21 mouse cellular contexts compared by ENCODE assay signal in genomic region chr2:40063261-40063660, GRCm38 (mm10).
A peak's percentile ranks its signal among the peaks of the same experiment; 100 is the strongest.
DNase-seq lines count a peak whose midpoint lies in the region; ATAC-seq lines count a peak whose summit lies in the region.
"Had no signal": no experiment of that assay in that cellular context is flagged by ENCODE, and none has a peak within 500 bp of the region (broad histone marks: within the 10 kb centered on the region; RNA-seq: fewer than 3 reads in every experiment).

No protein-coding gene starts in this region.

- H3K27me3 ChIP-seq in midbrain, embryonic 10.5 days (ENCODE audit: low read depth, poor library complexity, severe bottlenecking): no peaks in the 10 kb centered on the region
- no peaks in the 10 kb centered on the region for H3K27me3 ChIP-seq in intestine, embryonic 15.5 days (replicated peaks)
- H3K27me3 ChIP-seq: embryonic facial prominence, embryonic 13.5 days; embryonic facial prominence, embryonic 15.5 days; forebrain, embryonic 12.5 days had no signal

- no peak overlapping the region for H3K9ac ChIP-seq in intestine, embryonic 15.5 days
- H3K9ac ChIP-seq: embryonic facial prominence, embryonic 13.5 days; embryonic facial prominence, embryonic 15.5 days; forebrain, embryonic 12.5 days had no signal

- WGBS in midbrain, embryonic 10.5 days: 83% methylated on average over 2 of the region's 2 CpGs
- 78% methylated on average over 2 of the region's 2 CpGs for WGBS in intestine, embryonic 15.5 days

- H3K4me1 ChIP-seq in midbrain, embryonic 10.5 days: no peaks in the 10 kb centered on the region
- H3K4me1 ChIP-seq in intestine, embryonic 15.5 days (replicated peaks): no peaks in the 10 kb centered on the region
- H3K4me1 ChIP-seq: embryonic facial prominence, embryonic 13.5 days; embryonic facial prominence, embryonic 15.5 days; forebrain, embryonic 10.5 days; forebrain, embryonic 12.5 days had no signal

- H3K4me3 ChIP-seq in midbrain, embryonic 10.5 days: no peak overlapping the region
- H3K4me3 ChIP-seq in intestine, embryonic 15.5 days (replicated peaks): no peak overlapping the region
- H3K4me3 ChIP-seq: embryonic facial prominence, embryonic 13.5 days; embryonic facial prominence, embryonic 15.5 days; erythroblast, embryonic 14.5 days; forebrain, embryonic 10.5 days; forebrain, embryonic 12.5 days had no signal

- DNase-seq in adrenal gland, adult 2 months: peak; percentile 42
- no peak for DNase-seq in adrenal gland, adult 18-20 months (ENCODE audit: low spot score in 2 of 2)
- peak; percentile 4 for DNase-seq in adrenal gland, postnatal 10 days
- DNase-seq in adrenal gland, postnatal 14 days: peak; percentile 5
- DNase-seq in brain, adult 2 months (ENCODE audit: low read depth, low spot score): peak; percentile 5
- no peak for DNase-seq in midbrain, embryonic 10.5 days (ENCODE audit: low spot score)
- DNase-seq: cerebellum, adult 11 months; cerebellum, adult 18-20 months; cerebellum, adult 8-10 months; cerebellum, adult 9-11 months; cerebellum, postnatal 14 days; cerebellum, postnatal 36 days; embryo, embryonic 11 days had no signal

- H3K36me3 ChIP-seq in midbrain, embryonic 10.5 days: no peaks in the 10 kb centered on the region
- no peaks in the 10 kb centered on the region for H3K36me3 ChIP-seq in intestine, embryonic 15.5 days
- H3K36me3 ChIP-seq: embryonic facial prominence, embryonic 13.5 days; embryonic facial prominence, embryonic 15.5 days; forebrain, embryonic 10.5 days; forebrain, embryonic 12.5 days had no signal

- no peak overlapping the region for H3K4me2 ChIP-seq in intestine, embryonic 15.5 days (replicated peaks)
- H3K4me2 ChIP-seq: embryonic facial prominence, embryonic 13.5 days; embryonic facial prominence, embryonic 15.5 days; forebrain, embryonic 12.5 days had no signal

- no peak for ATAC-seq in intestine, embryonic 15.5 days
- ATAC-seq: forebrain, embryonic 14.5 days; forebrain, embryonic 16.5 days had no signal

- no peak overlapping the region for H3K27ac ChIP-seq in midbrain, embryonic 10.5 days (replicated peaks)
- H3K27ac ChIP-seq in intestine, embryonic 15.5 days: no peak overlapping the region
- H3K27ac ChIP-seq: embryonic facial prominence, embryonic 13.5 days; embryonic facial prominence, embryonic 15.5 days; forebrain, embryonic 10.5 days; forebrain, embryonic 12.5 days had no signal

- no peaks in the 10 kb centered on the region for H3K9me3 ChIP-seq in midbrain, embryonic 10.5 days (replicated peaks)
- H3K9me3 ChIP-seq in intestine, embryonic 15.5 days: no peaks in the 10 kb centered on the region
- H3K9me3 ChIP-seq: embryonic facial prominence, embryonic 13.5 days; embryonic facial prominence, embryonic 15.5 days; forebrain, embryonic 10.5 days; forebrain, embryonic 12.5 days had no signal

Comparison
In these comparisons a context has a peak if more than half of its experiments do, and no peak if none do; other contexts are left out.
1. DNase-seq: peak in adrenal gland, adult 2 months (single experiment), adrenal gland, postnatal 10 days (single experiment), adrenal gland, postnatal 14 days (single experiment) and brain, adult 2 months (single experiment); none in adrenal gland, adult 18-20 months (0 of 2) and midbrain, embryonic 10.5 days (single experiment).